Mouse (Mus musculus) layer of hippocampus, adult 11-12 months (tissue): ENCODE results near the gene Slc18a3.

Experiments
- DNase-seq: peaks from one replicate; pipeline ENCODE4 v3.0.0; 2022; ENCODE audit warnings: low spot score

Slc18a3 gene

DNA sequence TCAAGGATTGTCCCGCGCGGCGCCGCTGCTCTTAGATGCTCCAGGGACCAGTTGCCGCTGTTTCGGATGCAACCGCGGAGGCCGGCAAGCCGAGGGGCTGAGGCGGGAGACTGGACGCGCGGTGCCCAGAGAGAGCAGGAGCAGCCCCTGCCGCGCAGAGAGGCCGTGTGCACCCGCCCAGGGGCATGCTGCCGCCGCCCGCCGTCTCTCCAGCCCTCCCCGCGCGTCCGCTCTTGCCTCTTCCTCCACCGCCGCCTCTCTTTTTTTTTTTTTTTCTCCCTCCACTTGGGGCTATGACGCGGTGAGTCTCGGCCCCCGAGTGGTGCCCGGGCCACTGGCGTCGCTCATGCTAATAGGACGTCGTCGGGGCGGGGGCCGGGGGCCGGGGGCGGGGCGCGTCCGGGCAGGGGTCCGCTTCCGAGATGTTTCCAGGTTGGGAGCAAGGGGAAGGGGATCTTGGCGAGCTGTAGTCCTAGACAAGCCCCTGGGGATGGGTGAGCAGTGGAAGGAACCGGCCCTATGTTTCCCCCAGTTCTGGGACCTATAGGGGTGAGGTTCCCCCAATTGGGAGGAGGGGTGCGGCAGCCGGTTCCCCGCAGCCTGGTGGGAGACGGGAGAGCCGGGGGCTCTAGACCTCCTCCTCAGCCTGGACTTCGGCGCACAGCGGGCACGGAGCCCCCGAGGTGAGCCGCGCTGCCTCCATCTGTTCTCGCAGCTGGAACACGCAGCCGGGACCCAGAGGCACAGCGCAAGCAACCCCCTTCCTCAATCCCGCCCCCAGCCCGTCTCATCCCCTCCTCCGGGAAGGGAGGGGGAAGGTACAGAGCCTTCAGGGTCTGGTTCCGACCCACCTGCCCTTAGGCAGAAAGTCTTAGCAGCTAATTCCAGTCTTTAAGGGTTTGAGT is at the start of gene Slc18a3:
Gene Slc18a3 (minus strand): TSS at position 250 of the 905 bp plus-strand sequence.
- no peak for DNase-seq

DNA sequence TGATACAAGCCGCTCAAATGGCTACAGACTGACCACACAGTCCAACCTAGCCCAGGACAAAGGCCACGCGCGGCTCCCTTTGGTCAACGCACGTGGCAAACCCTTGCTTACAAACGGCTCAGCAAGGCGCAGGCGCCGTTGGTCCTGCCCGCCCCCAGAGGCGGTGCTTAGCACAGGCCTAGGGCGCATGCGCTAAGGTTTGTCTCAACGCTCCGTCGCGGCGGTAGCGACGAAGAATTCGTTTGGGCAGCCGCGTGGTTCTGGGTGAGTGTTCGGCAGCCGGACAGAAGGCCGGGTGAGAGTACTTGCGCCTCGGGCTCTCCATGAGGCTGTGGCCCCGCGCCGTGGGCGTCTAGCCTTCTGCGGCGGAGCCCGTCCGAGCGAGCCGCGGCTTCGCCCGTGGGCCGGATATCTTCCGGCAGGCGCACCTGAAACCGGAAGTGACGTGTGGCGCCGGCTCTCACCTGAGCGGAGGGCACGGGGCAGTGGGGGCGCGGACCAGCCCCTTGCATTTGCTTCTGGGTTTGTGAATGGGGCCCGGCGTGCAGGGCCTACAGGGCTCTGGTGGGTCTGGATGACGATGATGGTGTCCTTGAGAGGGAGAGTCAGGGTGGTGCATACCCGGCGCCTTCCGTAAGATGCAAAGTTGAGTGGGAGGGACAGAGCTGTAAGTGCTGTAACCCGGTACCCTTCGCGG is 48.8 kb upstream of the Slc18a3 start, which contains the start of gene Ercc6:
Gene Ercc6 (plus strand): TSS at position 186 of the 697 bp plus-strand sequence.
- DNase-seq = peak; percentile 92

DNA sequence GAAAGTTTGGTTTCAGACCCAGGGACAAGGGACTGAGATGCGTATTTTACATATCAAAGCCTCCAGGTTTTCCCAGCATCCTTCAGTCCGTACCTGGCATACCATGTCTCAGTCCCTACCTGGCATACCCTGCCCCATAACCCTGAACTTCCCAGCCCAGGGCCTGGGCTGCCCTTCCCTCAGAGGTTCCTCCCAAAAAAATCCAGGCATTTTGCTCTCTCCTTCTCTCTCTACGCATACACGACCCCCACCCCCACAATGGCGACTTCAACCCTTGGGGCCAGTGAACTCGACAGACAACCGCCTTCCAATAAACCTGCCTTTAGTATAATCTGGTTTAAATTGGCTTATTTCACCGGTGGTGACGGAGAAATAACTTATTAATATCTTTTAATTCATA is 48.3 kb upstream of the Slc18a3 start:
- no peak for DNase-seq

DNA sequence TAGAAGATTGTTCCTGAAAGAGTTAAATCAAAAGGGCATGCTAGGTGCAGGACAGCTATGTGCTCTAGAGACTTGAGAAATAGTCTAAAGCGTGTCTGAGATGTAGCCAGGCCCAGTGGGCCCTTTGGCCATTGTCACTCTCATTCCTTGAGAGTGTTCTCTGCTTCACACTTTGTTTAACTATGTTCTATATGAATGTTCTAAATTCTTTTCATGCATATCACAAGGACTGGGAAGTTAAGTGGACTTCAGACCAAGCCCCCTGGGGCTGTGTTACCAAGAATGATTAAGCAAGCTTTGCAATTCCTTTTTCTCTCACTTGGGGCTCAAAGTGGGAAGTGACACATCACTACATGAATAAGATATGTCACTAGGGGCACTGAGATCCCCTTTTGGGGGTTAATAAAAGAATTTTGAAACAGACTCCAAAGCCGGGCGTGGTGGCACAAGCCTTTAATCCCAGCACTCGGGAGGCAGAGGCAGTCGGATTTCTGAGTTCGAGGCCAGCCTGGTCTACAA is 44.9 kb upstream of the Slc18a3 start:
- no peak for DNase-seq

DNA sequence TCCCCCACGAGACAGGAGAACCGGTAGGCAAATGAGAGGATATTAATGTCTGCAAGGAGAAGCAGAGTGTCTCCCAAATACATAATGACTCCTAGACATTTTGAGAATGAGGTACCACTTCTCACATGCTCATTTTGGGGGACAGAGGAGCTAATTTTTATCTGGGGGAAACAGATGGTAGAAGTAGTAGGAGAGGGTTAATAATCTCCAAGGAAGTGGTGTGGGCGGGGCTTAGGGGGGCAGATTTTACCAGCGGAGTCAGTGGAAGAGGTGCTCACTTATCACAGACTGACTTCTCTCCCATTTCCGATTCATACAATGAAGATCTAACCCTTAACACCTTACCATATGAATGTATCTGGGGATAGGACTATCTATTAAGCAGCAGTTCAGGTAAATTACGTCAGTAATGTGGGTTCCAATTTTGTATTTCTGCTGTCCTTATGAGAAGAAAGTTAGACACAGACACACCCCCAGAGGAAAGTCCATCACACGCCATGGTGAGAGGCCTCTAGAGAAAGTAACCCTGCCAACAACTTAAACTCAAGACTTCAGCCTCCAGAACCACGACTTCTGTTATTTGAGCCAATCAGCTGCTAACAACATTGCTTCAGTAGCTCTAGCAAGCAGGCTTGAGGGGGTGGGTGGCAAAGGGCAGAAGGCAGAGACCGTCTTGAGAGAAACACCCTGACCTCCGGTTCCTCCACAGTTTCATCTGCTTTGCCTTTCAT is 43.6 kb upstream of the Slc18a3 start:
- no peak for DNase-seq

DNA sequence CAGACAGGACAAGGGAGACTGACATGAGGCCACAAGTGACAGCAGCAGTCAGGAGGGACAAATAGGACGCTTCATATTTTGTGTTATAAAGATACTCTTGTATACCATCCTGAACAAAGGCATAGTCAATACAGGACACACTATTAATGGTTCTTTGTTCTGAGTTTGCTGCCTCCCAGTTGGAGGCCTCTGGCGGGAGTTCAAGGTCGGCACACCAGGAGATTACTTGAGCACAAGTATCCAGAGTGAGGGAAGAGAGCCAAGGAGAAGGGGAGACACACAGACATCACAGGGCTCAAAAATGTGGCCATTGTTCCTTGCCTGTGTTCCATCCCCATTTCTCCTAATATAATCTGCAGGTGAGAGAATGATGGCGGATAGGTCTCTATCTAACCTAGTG is 42.6 kb upstream of the Slc18a3 start:
- DNase-seq = no peak

DNA sequence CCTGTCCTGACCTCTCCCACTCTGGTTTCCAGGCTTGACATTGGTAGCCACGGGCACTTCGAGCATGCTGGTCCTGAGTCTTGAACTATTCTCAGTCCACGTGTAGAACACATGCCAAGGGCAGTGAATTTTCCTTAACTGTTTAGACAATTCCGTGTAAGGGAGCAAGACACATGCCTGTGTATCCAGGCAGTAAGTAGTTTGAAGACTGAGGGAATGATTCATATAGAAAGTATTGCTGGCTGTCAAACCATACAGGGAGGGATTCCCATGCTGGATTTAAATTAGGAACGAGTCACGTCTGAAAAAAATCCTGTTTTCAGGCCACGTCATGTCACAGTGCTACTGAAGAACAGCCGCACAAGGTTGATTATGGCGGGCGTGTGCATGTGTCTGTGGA is 41.7 kb upstream of the Slc18a3 start:
- DNase-seq = no peak

DNA sequence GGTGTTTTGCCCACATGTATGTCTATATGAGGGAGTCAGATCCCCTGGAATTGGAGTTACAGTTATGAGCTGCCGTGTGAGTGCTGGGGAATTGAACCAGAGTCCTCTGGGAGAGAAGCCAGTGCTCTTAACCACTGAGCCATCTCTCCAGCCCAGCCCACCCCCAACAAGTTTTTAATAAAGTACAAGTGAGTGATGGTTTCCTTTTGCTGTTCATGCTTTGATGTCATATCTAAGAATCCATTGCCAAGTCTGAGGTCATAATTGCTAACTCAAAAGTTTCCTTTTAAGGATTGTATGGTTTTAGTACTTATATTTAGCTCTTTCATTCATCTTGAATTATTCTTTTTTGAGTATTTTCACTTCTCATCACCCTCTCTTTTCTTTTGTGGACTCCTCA is 39.2 kb upstream of the Slc18a3 start:
- DNase-seq = no peak

DNA sequence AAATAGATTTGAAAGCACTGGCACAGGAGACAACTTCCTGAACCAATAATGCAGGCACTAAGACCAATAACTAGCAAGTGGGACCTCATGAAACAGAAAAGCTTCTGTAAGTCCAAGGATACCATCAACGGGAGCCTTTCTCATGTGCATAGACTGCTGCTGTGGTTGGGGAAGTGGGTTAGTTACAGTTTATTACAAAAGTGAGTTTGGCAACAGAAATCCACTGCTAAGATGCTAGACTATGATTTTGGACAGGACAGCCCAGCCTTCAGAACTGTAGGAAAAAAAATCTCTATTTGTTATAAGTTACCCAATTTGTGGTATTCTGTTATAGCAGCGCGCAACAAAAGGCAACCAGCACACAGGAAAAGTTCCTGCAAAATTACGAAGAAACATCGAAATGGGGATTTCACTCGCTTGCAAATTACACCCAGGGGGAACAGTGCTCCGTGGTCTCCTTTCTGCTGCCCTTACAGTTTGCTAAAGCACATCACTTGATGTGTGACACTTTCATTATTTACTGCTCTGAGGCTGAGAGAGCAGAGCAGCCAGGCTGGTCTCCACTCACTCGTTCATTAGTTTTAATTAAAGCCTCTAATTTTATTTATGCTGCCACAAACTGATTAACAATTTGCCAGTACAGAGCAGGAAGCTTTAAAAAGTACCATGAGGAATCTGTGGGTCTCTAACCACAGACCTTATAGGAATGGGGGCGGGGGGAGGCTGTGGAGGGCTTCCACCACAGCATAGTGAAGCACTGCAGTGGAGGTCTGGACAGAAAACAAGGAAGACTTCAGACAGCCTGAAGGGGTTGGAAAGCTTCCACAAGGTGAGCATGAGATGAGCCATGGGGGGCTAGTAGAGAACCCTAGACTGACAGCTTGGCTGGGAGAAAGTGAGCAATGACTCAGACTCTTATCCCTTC is 38.4 kb upstream of the Slc18a3 start:
- no peak for DNase-seq

DNA sequence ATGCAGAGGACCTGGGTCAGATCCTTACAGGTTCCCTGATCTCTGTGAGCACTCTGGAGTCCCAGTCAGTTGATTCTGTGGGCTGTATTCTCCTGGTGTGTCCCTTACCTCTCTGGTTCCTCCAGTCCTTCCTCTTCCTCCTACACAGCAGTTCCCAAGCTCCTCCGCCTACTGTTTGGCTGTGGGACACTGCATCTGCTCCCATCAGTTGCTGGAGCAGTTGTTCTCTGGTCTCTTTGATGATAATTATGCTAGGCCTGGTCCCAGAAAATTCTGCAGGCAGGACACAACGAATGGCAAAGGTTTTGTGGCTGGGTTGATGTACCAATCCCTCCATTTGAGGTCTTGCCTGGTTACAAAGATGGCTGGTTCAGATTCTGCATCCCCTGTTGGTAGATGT is 36.7 kb upstream of the Slc18a3 start:
- no peak for DNase-seq

DNA sequence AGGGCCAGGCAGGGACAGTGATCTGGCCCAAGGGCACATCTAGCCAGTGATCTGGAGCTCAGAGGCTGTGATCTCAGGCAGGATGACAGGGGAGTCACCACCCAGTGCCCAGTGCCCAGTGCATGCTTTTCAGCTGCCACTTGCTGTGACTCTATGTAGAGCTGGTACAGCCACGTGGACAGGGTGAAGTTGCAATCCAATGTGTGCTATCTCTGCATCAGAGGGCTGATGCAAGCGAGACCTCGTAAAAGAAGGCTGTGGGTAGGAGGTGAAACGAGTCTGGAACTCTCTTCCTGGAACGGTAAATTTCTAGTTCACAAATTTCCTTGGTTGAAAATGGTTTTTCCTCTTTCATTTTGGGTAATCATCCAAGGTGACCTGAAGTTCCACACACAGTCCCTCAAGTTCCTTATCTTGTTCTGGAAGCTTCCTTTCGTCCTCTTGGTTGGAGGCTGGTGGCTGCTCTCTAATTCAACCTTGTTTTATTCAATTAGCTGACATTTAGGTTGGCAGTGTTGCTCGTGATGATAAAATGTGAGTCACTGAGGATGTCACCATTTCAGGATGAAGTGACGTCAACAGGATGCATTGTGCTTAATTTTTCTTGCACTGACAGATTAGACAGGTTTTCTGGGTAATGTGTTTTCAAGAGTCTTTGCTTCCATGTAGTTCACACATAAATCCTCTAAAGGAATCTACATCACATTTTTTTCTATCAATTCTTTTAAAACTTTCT is 31.6 kb upstream of the Slc18a3 start:
- no peak for DNase-seq

DNA sequence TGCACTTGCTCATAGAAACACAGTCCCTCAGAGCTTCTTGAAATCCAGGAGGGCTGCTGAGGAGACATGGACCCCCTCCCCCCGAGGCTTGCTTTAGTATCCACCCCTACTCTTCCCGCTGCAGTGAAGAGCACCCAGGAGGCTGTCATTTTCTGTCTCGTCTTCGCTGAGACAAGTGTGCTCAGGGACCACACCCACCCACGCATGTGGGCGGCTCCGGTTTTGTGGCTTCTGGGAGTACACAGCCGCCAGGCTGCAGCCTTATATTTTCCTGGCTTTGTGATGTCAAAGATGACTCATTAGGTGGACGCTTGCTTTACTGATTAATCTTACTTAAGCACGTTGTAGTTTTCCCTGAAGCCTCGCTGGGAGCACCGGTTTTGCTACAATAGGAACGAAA is 27.9 kb upstream of the Slc18a3 start:
- no peak for DNase-seq

DNA sequence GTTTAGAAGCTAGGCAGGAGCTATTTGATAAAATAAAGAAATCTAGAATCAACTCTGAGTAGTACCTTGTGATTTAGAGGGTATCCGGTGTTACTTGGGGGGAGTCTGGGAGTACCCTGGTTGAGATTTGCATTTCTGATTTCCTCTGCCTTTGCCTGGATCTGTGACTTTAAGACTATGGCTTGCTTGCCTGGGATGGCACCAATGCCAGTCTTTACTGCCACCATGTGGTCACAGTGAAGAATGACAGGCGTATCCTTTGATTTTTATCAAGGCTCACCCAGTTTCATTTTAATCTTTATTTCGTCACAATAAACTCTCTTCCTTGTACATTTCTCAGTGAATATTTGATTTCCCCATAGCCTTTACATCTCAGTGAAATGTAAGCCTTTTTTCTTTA is 17.4 kb upstream of the Slc18a3 start:
- DNase-seq = no peak

DNA sequence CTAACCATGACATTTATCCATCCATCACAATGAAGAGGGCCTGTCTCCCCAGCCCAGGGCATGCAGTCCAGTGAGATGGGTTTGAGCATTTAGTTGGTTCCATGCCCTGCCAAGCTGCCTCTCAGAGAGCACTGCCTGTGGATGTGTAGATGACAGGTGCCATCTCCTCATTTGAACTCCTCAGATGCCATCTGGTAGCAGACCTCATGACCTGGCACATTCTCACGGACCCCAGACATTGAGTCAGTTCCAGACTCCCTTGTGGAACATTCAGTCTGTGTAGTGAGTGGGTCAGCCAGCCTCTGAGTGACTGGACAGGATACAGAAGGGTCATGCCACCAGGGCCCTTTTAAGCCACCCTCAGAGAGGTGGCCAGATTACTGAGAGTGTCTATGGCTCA is 12.9 kb upstream of the Slc18a3 start:
- DNase-seq = no peak

DNA sequence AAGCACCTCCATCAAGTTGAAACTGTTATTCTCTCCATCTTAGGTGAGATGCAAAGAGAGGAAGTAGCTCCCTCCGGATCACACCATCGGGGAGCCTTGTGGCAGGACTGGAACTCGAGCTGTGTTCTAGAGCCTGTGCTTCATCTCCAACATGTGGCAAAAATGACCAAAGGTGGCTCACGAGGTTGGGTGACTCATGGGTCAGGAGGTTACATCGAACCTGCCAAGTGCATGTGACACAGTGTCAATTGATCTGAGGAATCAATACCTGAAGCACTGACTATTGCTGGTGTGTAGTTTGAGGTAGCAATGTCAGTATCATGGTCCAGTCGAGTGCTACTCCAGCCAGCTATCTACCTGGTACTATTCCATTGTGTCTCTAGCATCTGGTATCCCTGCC is 11.9 kb upstream of the Slc18a3 start:
- DNase-seq = no peak

DNA sequence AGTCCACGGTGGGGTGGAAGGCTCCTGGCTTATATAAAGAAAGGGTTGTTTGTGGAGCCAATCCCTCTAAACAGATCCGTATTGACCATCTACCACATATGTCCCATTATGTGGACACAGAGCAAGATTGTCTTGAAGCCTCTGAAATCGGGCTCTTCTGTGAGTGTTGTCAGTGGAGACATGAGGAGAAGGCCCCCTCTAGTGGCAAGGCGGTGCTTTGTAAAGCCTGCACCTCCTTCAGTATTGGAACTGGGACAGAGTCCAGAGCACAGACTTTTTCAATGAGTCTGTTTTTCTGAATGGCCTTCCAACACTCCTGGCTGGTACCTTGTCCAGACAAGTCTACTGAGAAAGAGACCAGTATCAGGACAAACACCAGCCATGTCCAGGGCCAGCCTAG is 8.3 kb upstream of the Slc18a3 start:
- peak; percentile 74 for DNase-seq

DNA sequence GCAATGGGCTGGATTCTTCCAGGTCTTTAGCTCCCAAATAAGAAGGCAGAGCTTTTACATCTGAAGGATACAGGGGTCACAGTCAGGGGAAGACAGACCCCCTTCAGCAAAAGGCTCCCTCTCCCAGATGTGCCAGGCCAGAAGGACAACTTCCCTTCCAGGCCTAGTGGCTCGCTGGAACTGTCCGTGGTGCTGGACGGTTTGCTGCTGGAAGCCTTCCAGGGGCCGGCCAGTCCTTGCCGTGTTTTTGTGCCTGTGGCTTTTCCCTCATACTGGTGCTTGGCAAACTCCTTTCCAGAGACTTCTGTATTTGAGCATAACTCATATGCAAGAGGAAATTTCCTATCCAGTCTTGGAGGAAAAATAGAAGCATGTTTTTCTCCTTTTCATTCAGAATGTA is 3.0 kb upstream of the Slc18a3 start:
- no peak for DNase-seq

DNA sequence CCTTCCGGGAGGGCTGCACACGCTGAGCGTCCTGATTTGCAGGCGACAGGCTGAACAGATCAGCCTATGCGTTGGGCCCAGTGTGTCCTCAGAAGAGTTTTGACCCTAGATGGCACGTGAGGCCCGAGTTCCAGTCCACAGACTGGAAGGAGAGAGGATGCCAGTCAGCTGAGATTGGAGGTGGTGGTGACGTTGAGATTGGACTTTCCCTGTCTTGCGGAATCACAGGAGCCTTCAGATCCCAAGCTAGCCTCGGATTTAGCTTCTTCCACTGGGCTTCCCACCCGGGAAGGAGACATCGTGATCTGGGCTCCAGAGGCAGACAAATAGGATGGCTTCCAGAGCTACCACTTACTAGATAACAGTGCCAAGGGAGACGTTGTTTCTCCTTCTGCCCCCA is 1.2 kb upstream of the Slc18a3 start, which contains the start of gene Chat:
Gene Chat (minus strand): TSS at position 101 of the 400 bp plus-strand sequence.
- DNase-seq = no peak

DNA sequence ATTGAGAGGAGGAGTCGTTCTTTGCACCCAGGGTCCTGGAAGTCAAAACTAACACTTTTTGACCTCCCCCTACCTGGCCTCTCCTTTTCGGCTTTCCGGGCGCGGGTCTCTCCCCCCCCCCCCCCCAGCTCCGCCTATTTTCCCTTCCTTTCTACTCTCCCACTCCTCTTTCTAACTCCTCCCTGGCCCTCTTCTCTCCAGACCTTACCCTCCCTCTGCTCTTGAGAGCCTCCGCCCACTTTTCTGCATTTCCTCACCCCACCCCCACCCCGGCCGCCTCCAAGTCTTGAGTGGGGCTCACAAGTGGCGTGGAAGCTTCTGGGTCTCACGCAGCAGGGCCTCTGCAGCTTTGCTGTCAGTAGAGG is 838 bp upstream of the Slc18a3 start:
- no peak for DNase-seq

DNA sequence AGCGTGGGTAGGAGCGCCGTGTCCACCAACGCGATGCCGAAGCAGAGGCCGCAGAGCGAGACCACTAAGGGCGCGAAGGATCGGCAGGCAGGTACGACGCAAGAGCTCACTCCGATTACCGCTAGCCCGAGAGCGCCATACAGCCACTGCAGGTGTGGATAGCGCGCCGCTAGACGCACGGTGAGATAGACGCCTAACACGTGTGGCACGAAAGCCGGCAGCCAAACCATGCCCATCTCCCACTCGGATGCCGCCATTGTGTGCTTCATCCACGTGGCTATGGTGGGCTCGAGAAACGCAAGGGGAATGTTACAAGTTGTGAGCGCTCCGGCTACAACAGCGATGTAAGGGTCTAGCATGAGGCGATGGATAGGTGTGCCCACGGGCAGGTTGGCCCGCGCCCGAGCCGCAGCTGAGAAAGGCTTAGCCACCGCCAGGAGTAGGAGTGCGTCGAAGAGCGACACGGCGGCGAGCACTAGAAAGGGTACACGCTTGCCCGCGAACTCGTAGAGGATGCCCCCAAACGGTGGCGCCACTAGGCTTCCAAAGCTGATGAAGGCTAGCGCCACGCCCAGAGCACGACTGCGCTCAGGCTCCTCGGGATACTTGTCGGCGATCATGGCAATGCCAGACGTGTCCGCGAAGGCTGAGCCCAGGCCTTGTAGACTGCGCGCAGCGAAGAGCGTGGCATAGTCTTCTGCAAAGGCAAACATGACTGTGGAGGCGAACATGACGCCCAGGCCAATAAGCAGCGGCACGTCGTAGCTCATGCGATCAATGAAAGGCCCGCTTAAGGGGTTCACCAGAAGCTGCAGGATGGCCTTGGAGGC is 1.2 kb downstream of the Slc18a3 start:
- DNase-seq = no peak
